Mouse (Mus musculus) heart, embryonic 11.5 days (tissue): ENCODE measurements at regions not wholly inside any gene's neighbourhood (a gene's known extent, or its start where the extent isn't known, plus 50 kb on each side); places are given as distances from the start of the nearest gene placed in this dataset.

ENCODE experiments used
- ATAC-seq: fragments of 200-750 bp; cut with Nextera tagmentation; replicated peaks from 2 replicates; pipeline ENCODE4 v1.8.0; 2017; ENCODE audit warnings: moderate library complexity; ENCODE audit not compliant: insufficient number of reproducible peaks, low FRiP score, low TSS enrichment
- H3K27ac ChIP-seq: fragments of 300-500 bp; sonication (generic); 2 replicates; pipeline ENCODE4 v1.5.1; 2014; ENCODE audit warnings: mild to moderate bottlenecking, low read depth, low read length
- H3K27me3 ChIP-seq: fragments of 300-500 bp; sonication (generic); 2 replicates; pipeline ENCODE4 v1.6.1; 2014; ENCODE audit warnings: mild to moderate bottlenecking, low read length, mixed read lengths; ENCODE audit not compliant: control insufficient read depth, insufficient read depth
- H3K36me3 ChIP-seq: fragments of 300-500 bp; sonication (generic); 2 replicates; pipeline ENCODE4 v1.6.1; 2014; ENCODE audit warnings: mild to moderate bottlenecking, low read length, moderate library complexity, mixed read lengths; ENCODE audit not compliant: control insufficient read depth, insufficient read depth
- H3K4me1 ChIP-seq: fragments of 300-500 bp; sonication (generic); 2 replicates; pipeline ENCODE4 v1.6.1; 2014; ENCODE audit warnings: low read length; ENCODE audit not compliant: control insufficient read depth, insufficient read depth
- H3K4me2 ChIP-seq: fragments of 300-500 bp; sonication (generic); 2 replicates; pipeline ENCODE4 v1.6.1; 2014; ENCODE audit warnings: mild to moderate bottlenecking, moderate library complexity
- H3K4me3 ChIP-seq: fragments of 300-500 bp; sonication (generic); 2 replicates; pipeline ENCODE4 v1.5.1; 2014; ENCODE audit warnings: low read depth, low read length
- H3K9ac ChIP-seq: fragments of 300-500 bp; sonication (generic); 2 replicates; pipeline ENCODE4 v1.6.1; 2014; ENCODE audit warnings: mild to moderate bottlenecking, low read depth, low read length, moderate library complexity
- H3K9me3 ChIP-seq: fragments of 300-500 bp; sonication (generic); replicated peaks from 2 replicates; pipeline ENCODE4 v1.6.1; 2016; ENCODE audit warnings: low read length; ENCODE audit not compliant: control insufficient read depth
- WGBS: fragments of 180-500 bp; shearing (Covaris S2); extraction: QIAGEN DNeasy Blood & Tissue Kit; methylation state at CpG from one replicate; pipeline ENCODE4 v1.1.7; 2014; ENCODE audit not compliant: insufficient replicate concordance; 5-methylcytosine and 5-hydroxymethylcytosine counted together

DNA sequence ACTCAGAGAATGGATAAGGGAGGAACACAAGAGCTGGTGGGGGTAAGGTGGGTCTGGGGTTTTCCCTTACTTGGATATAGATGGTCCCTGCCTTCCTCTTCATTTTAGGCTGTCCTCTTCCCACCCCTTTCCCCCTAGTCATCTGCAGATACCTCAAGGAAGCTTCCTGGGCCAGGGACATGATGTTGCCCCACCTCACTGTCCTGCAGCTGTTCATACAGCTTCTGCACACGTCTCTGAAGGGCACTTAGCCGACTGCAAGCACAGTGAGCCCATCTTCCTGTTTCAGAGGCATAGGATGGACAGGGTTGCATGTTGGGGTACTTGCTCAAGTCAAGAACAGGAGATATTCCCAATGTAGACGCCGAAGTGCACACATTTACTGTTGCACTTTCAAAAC is 144.1 kb upstream of the Mki67 start:
- H3K4me3 ChIP-seq: no peak overlapping the region
- no peak for ATAC-seq
- peaks cover 2% of the 10 kb centered on the region; the same call in 1 of the 2 replicates for H3K27me3 ChIP-seq
- H3K9ac ChIP-seq: no peak overlapping the region
- H3K9me3 ChIP-seq: no peaks in the 10 kb centered on the region
- peaks cover 15% of the 10 kb centered on the region for H3K4me1 ChIP-seq
- no peak overlapping the region for H3K27ac ChIP-seq
- WGBS: 66% methylated on average over 4 of the region's 4 CpGs
- H3K36me3 ChIP-seq: no peaks in the 10 kb centered on the region
- H3K4me2 ChIP-seq: no peak overlapping the region

DNA sequence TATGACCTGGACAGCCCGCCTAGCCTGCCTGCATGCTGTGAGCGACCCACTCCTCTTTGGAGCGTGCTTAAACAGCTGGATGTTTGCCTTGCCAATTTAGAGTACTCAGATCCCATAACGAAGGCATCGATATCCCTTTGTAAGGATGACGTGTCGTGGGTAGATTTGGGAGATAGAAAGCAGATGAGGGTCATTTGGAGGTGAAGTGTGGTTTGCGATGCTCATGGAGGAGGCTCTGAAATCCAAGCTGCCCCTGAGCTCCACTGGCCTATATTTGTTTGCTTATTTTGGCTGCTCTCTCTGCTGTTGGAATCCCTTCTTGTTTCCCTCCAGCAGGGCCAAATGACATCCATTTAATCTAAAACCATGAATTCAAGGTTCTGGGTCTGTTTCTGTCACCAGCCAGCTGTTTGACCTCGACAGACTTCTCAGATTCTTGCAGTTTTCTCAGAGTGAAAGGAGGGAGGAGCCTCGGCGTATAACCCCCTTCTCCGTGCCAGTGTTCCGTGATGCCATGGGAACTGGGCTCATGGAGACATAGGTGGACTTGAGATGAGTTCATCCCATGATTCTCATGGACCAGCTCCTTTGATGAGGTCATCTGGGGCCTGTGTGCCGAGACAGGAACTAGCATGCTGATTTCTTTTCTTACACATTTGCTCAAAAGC is 144.7 kb upstream of the Mki67 start:
- Histone ChIP-seq H3K4me2 (no peak overlapping the region), H3K27ac (no peak overlapping the region), H3K9ac (no peak overlapping the region), H3K36me3 (no peaks in the 10 kb centered on the region), H3K4me3 (no peak overlapping the region), H3K27me3 (peaks cover 2% of the 10 kb centered on the region; the same call in 1 of the 2 replicates), H3K4me1 (peaks cover 15% of the 10 kb centered on the region), H3K9me3 (no peaks in the 10 kb centered on the region)
- ATAC-seq: no peak
- 55% methylated on average over 14 of the region's 14 CpGs for WGBS

DNA sequence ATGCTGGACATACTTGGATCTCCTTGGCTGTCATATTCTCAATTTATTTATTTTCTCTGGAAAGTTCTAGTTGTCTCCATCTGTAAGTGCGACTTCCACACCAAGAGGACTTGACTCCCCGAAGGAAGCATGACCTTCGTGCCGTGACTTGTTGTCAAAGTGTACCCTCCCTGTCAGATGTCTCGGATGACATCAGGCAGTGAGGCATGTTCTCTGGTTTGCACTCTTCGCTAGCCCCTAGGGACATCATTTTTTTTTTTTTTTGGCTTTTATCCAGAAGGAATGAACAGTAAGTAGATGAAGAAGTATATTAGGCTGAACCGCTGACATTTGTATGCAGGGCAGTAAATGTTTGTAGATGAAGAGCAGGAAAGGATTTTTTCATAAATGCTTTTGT is 145.2 kb upstream of the Mki67 start:
- no peak overlapping the region for H3K27ac ChIP-seq
- no peak for ATAC-seq
- 47% methylated on average over 7 of the region's 7 CpGs for WGBS

DNA sequence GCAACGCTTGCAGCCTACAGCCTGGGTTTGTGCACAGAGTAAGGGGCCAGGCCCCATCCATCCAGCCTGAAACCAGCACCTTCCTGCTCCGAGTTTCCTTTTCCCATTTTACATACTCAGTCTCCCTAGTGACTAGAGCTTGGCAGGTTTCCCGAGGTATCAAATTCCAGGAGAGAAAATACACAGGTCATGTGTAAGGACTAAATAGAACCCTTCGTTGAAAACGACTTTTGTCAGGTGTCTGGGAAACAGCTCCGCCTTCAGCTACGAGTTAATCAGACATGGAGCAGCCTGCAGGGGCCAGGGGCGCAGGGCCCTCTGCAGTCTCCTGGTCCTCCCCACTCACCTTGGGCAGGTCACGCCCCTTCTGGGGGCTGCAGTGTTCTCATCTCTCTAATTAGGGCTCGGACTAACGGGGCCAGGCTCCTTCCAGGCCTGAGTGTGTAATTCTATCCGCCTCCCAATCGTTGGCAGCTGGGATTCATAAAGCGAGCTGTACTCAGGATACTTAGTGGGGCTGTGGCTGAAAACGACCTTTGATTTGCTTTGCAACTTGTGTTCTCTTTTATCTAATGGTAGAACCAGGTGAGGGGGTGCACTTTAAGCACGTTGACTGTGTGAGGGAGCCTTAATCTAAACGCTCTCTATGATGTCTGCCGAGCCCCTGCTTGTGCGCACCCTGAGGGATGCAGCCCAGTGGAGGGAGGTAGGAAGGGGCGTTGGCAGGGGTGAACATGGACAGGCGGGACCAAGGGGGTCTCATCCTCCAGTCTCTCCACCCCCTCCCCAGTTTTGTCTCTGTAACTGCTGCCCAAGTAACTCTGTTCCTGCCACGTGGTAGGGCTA is 147.6 kb upstream of the Mki67 start:
- H3K27ac ChIP-seq: no peak overlapping the region; the same call in 1 of the 2 replicates
- H3K4me3 ChIP-seq: no peak overlapping the region
- 0 out of 2 replicates have a peak, but pooled peaks have one; percentile 25 for ATAC-seq
- no peaks in the 10 kb centered on the region; the same call in 1 of the 2 replicates for H3K27me3 ChIP-seq
- no peaks in the 10 kb centered on the region for H3K9me3 ChIP-seq
- H3K4me2 ChIP-seq: no peak overlapping the region
- H3K9ac ChIP-seq: no peak overlapping the region
- H3K36me3 ChIP-seq: no peaks in the 10 kb centered on the region
- 45% methylated on average over 22 of the region's 22 CpGs for WGBS
- peaks cover 15% of the 10 kb centered on the region for H3K4me1 ChIP-seq

More for the DNA sequence above, 145.2 kb upstream of the Mki67 start:
- no peaks in the 10 kb centered on the region for H3K9me3 ChIP-seq
- H3K4me3 ChIP-seq: no peak overlapping the region
- peaks cover 15% of the 10 kb centered on the region for H3K4me1 ChIP-seq
- no peak overlapping the region for H3K9ac ChIP-seq
- peaks cover 2% of the 10 kb centered on the region; the same call in 1 of the 2 replicates for H3K27me3 ChIP-seq
- H3K4me2 ChIP-seq: no peak overlapping the region
- no peaks in the 10 kb centered on the region for H3K36me3 ChIP-seq

DNA sequence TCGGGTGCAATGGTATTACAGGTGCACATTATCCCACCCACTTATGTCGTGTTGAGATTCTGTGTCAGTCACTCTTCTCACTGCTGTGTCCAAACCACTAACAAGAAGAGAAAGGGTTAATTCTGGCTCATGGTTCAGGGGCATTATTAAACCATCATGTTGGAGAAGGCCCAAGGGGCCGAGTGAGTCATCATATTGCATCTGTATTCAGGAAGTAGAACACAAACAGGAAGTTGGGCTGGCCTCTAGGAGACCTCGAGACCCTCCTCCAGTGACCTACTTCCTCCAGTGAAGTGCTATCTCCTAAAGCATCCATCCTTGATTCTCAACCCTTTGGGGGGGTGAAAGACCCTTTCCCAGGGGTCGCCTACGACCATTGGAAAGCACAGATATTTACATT is 154.8 kb upstream of the Mki67 start:
- WGBS: 70% methylated on average over 6 of the region's 6 CpGs
- no peaks in the 10 kb centered on the region for H3K36me3 ChIP-seq
- H3K9me3 ChIP-seq: no peaks in the 10 kb centered on the region
- no peaks in the 10 kb centered on the region for H3K4me1 ChIP-seq
- no peak overlapping the region for H3K27ac ChIP-seq
- H3K27me3 ChIP-seq: no peaks in the 10 kb centered on the region
- no peak overlapping the region for H3K9ac ChIP-seq
- H3K4me2 ChIP-seq: no peak overlapping the region
- H3K4me3 ChIP-seq: no peak overlapping the region
- ATAC-seq: no peak

DNA sequence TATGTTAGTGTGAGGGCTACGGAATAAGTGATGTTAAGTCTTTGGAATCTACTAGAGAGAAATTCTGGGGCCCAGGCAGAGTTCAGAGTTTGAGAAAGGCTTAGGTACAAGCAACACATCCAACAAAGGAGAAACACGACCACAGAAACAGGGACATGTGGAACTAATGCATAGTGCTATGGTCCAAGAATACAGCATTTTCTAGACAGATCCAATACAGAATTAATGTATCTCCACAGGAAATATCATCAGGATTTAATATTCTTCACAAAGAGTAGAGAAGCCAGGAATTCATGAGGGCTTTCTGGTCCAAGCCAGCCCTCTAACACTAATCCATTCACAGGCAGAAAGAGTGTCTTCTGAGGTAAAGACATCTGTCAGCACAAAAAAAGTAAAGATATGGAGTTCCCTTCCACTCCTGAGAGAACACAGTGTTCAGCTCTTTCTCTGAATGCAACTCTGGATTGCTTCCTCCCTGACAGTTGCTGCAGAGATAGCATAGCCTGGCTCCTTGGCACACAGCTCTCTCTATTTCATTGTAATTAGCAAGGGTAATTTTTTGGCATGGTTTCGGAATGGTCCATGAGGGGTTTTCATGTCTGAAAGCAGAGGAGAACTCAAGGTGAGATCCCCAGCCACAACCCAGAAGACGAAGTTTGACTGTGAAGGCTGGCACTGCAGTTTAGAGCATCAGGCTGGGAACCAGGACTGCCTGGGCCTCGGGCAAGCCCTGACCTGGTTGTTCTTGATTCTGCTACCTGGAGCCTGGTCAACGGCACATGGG is 161.1 kb upstream of the Mki67 start:
- Histone ChIP-seq H3K36me3 (no peaks in the 10 kb centered on the region), H3K9me3 (no peaks in the 10 kb centered on the region), H3K4me2 (no peak overlapping the region), H3K27me3 (no peaks in the 10 kb centered on the region), H3K4me3 (no peak overlapping the region), H3K4me1 (no peaks in the 10 kb centered on the region), H3K9ac (no peak overlapping the region), H3K27ac (no peak overlapping the region)
- ATAC-seq: no peak
- 75% methylated on average over 6 of the region's 6 CpGs for WGBS

DNA sequence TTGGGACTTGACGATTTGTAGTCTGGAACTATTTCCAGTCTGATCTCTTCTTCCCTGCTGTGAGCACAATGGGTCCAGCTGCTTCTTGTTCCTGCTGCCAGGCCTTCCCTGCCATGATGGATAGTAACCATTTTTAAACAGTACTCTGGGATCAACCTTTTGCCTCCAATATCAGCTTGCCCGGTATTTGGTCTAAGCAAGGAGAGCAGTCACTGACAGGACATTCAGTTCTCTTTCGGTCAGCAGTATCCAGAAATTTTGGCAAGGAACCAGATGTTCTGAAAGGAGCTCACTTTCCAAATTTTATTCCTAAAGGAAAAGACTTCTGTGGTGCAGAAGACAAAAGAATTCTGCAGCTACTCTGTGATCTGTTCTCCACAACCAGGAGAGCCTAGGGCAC is 162.6 kb upstream of the Mki67 start:
- no peak overlapping the region for H3K4me3 ChIP-seq
- no peaks in the 10 kb centered on the region for H3K9me3 ChIP-seq
- H3K4me2 ChIP-seq: no peak overlapping the region
- H3K9ac ChIP-seq: no peak overlapping the region
- 68% methylated on average over 3 of the region's 3 CpGs for WGBS
- H3K27me3 ChIP-seq: no peaks in the 10 kb centered on the region
- no peaks in the 10 kb centered on the region for H3K4me1 ChIP-seq
- H3K27ac ChIP-seq: no peak overlapping the region
- H3K36me3 ChIP-seq: no peaks in the 10 kb centered on the region
- ATAC-seq: no peak

DNA sequence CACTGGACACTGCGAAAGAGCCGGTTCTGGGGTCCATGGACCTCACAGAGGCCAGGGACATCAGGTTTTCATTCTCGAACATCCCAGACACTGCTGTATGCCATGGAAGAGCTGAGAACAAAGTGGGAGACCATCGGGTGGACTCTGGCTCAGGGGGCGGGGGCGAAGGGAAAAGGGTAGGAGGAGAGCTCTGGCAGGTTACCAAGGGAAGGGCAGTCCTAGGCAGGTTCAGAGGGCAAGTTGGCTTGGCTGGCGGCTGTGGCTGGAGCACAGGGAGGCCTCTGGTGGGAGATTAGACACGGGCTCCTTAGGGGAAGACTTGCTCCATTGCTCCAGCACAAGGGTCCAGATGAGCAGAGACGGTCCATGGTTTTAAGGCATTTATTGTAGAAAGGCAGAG is 164.3 kb upstream of the Mki67 start:
- Histone ChIP-seq H3K9me3 (no peaks in the 10 kb centered on the region), H3K4me1 (no peaks in the 10 kb centered on the region), H3K36me3 (no peaks in the 10 kb centered on the region), H3K27ac (no peak overlapping the region), H3K27me3 (no peaks in the 10 kb centered on the region), H3K9ac (no peak overlapping the region), H3K4me2 (no peak overlapping the region), H3K4me3 (no peak overlapping the region)
- WGBS: 83% methylated on average over 9 of the region's 9 CpGs
- no peak for ATAC-seq
